Mouse (Mus musculus) hindbrain, embryonic 10.5 days (tissue): Measurements from ENCODE around the gene Rreb1. TPM values are rescaled to one million over a fixed set of nuclear protein-coding genes. Genes with fewer than 3 reads are reported as not detected.

Source experiments
- DNase-seq: peaks from one replicate; pipeline ENCODE4 v3.0.0-alpha.2; 2017; ENCODE audit warnings: low spot score
- H3K27ac ChIP-seq: fragments of 300-500 bp; sonication (generic); 2 replicates; pipeline ENCODE4 v1.5.1; 2016; ENCODE audit warnings: mild to moderate bottlenecking, moderate library complexity
- H3K27me3 ChIP-seq: fragments of 300-500 bp; sonication (generic); 2 replicates; pipeline ENCODE4 v1.6.1; 2016; ENCODE audit warnings: mild to moderate bottlenecking; ENCODE audit not compliant: poor library complexity, insufficient read depth, severe bottlenecking
- H3K36me3 ChIP-seq: fragments of 300-500 bp; sonication (generic); 2 replicates; pipeline ENCODE4 v1.6.1; 2016; ENCODE audit warnings: mild to moderate bottlenecking, moderate library complexity
- H3K4me1 ChIP-seq: fragments of 300-500 bp; sonication (generic); replicated peaks from 2 replicates; pipeline ENCODE4 v1.6.1; 2016; ENCODE audit warnings: mild to moderate bottlenecking
- H3K4me3 ChIP-seq: fragments of 300-500 bp; sonication (generic); 2 replicates; pipeline ENCODE4 v1.5.1; 2016; ENCODE audit warnings: mild to moderate bottlenecking, moderate library complexity
- H3K9me3 ChIP-seq: fragments of 300-500 bp; sonication (generic); 2 replicates; pipeline ENCODE4 v1.6.1; 2016; ENCODE audit warnings: mild to moderate bottlenecking, moderate library complexity
- WGBS: fragments of 180-500 bp; shearing (Covaris S2); methylation state at CpG from one replicate; pipeline ENCODE4 v1.1.7; 2016; 5-methylcytosine and 5-hydroxymethylcytosine counted together
- polyA plus RNA-seq: library from polyadenylated mRNA; unstranded; fragments of >200 nt; fragmentation: Nextera tagmentation; extraction: Ambion mirVana; gene quantifications from 2 replicates; pipeline ENCODE4 v1.2.1, GENCODE M21; 2016

The Rreb1 gene
- polyA plus RNA-seq, 1 experiment from 2014 or later = 7.7 TPM

DNA sequence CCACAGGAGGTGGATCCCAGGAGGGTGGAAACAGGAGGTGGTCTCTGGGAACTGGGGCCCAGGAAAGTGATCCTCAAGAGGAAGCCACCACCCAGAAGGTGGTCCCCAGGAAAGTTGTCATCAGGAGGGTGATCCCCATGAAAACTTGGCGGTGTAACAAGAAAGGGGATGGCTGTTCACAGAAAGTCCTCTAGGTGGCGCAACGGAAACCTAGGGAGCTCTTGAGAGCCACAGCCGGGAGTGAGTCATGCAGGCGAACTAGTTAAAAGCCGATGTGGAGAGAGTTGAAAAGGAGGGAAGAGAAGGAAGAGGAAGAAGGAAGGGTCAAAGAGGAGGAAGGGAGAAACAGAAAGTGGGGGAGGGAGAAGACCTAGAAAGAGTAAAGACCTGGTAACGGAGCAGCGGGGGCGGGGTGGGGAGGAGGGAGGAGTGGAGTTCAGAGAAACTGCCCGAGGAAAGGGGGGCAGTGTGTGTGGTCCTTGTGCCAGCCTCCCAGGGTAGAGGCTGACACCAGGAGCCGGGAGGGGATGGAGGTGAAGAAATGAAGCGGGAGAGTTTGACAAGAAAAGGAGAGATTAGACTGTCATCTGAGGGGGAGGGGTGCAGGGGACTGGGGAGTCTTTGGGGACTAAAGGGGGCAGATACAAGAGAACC, 185.3 kb downstream of the Rreb1 start:
- Histone ChIP-seq H3K4me1 (peaks cover 47% of the 10 kb centered on the region), H3K4me3 (peak overlapping the region; percentile 52), H3K27me3 (peaks cover 13% of the 10 kb centered on the region), H3K27ac (peak overlapping the region; percentile 82), H3K36me3 (no peaks in the 10 kb centered on the region), H3K9me3 (no peaks in the 10 kb centered on the region)
- 3% methylated on average over 12 of the region's 12 CpGs for WGBS
- DNase-seq = peak; percentile 82

GRCm38 (mm10) chr13:37964128-37965087, 186.2 kb downstream of the Rreb1 start:
- Histone ChIP-seq H3K36me3 (no peaks in the 10 kb centered on the region), H3K4me1 (peaks cover 51% of the 10 kb centered on the region), H3K27ac (peak overlapping the region; percentile 82), H3K27me3 (peaks cover 13% of the 10 kb centered on the region), H3K9me3 (no peaks in the 10 kb centered on the region), H3K4me3 (peak overlapping the region; percentile 52)
- WGBS = 37% methylated on average over 20 of the region's 20 CpGs
- DNase-seq = no peak

GRCm38 (mm10) chr13:37965126-37965914, 187.1 kb downstream of the Rreb1 start:
- WGBS = 21% methylated on average over 17 of the region's 17 CpGs
- H3K4me1 ChIP-seq = peaks cover 51% of the 10 kb centered on the region
- DNase-seq = peak; percentile 52
- H3K27me3 ChIP-seq = peaks cover 13% of the 10 kb centered on the region
- no peak overlapping the region for H3K4me3 ChIP-seq
- H3K27ac ChIP-seq = peak overlapping the region; percentile 71
- H3K36me3 ChIP-seq = no peaks in the 10 kb centered on the region
- H3K9me3 ChIP-seq = no peaks in the 10 kb centered on the region

DNA sequence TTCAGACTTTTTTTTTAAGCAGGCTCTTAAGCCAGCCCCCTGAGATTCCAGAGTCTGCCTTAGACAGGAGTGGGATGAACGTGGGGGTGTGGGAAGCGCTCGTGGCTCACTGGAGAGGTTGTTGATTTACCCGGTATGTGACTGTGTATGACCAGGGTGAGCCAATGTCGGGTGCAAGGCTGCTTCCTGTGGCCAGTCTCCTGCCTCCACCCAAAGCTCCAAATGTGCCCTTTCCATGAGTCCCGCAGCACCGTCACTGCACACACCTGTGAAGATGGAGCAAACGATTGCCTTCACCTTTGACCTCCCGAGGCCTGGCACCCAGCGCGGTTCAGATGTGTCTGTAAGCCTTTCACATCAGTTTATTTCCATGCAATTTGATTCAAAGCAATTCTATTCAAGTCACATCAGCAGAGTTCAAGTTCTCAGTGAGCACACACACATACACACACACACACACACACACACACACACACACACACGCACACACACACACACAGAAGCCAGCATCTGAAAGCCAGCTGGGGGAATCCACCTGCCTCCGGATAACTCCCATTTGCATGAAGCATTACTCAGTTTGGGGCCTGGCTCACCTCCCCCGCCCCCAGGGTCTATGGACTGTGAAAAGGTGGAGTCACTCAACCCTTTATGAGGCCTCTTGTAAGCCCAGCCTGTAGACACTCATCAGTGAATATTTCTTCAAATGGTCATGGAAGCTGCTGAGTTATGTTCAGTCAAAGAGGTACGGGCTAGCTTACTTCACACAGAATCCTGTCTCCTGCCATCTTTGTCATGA, 188.3 kb downstream of the Rreb1 start:
- peak overlapping the region; percentile 75 for H3K27ac ChIP-seq
- H3K4me1 ChIP-seq = peaks cover 51% of the 10 kb centered on the region
- DNase-seq = no peak
- peaks cover 13% of the 10 kb centered on the region for H3K27me3 ChIP-seq
- WGBS = 85% methylated on average over 15 of the region's 15 CpGs
- H3K9me3 ChIP-seq = no peaks in the 10 kb centered on the region
- no peak overlapping the region for H3K4me3 ChIP-seq
- H3K36me3 ChIP-seq = no peaks in the 10 kb centered on the region

GRCm38 (mm10) chr13:37967052-37967437, 188.8 kb downstream of the Rreb1 start:
- no peaks in the 10 kb centered on the region for H3K9me3 ChIP-seq
- DNase-seq = peak; percentile 60
- peaks cover 13% of the 10 kb centered on the region for H3K27me3 ChIP-seq
- peaks cover 51% of the 10 kb centered on the region for H3K4me1 ChIP-seq
- H3K27ac ChIP-seq = peak overlapping the region; percentile 75
- H3K4me3 ChIP-seq = no peak overlapping the region
- no peaks in the 10 kb centered on the region for H3K36me3 ChIP-seq
- 43% methylated on average over 12 of the region's 12 CpGs for WGBS

DNA sequence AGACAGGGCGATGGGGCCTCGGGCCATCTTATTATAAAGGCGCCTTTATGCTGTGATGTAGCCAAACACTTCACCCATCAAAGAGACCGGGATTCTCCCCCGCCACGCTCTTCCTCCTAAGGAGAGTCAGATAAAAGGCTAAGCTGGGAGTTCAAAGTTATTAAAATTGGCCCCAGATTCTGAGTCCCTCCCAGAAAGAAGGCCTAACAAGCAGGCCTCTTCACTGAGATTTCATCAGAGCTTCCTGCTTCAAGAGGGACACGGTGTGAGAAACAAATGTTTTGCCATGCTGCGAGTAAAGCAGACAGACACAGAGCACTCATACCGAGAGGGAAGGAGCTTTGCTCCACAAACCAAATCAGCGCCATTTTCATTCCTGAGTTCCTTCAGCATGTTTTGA, 189.4 kb downstream of the Rreb1 start:
- H3K4me1 ChIP-seq = peaks cover 51% of the 10 kb centered on the region
- H3K4me3 ChIP-seq = no peak overlapping the region
- peaks cover 2% of the 10 kb centered on the region; the same call in 1 of the 2 replicates for H3K36me3 ChIP-seq
- WGBS = 61% methylated on average over 10 of the region's 10 CpGs
- DNase-seq = no peak
- peak overlapping the region; percentile 75 for H3K27ac ChIP-seq
- H3K9me3 ChIP-seq = no peaks in the 10 kb centered on the region
- peaks cover 13% of the 10 kb centered on the region for H3K27me3 ChIP-seq

- no peak overlapping the region for H3K4me3 ChIP-seq
- no peaks in the 10 kb centered on the region for H3K9me3 ChIP-seq
- WGBS = 12% methylated on average over 14 of the region's 14 CpGs
- peaks cover 6% of the 10 kb centered on the region for H3K27me3 ChIP-seq
- peaks cover 7% of the 10 kb centered on the region for H3K36me3 ChIP-seq
- no peak overlapping the region for H3K27ac ChIP-seq
- DNase-seq = peak; percentile 86
- H3K4me1 ChIP-seq = peaks cover 42% of the 10 kb centered on the region
Measured at GRCm38 (mm10) chr13:37969337-37969736, 191.1 kb downstream of the Rreb1 start.

DNA sequence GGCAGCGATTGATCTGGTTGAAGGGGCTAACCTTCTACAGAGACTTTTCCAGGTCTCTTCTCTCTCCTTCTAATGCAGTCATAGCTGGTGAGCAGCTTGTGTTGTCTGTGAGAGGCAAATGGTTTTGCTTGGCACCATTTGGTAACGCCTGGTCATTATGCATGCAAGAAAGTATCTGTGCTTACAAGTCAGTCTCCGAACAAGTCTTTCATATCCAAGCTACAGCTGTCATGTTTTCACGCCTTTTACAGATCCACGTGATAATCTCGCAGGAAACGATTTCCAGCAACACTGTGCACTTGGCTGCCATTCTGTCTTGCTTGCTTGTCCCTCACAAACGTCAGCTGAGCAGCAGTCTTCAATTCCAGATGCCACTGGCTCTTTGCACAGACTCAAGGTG, 191.8 kb downstream of the Rreb1 start:
- peaks cover 11% of the 10 kb centered on the region for H3K36me3 ChIP-seq
- no peak overlapping the region for H3K4me3 ChIP-seq
- no peaks in the 10 kb centered on the region for H3K9me3 ChIP-seq
- peaks cover 35% of the 10 kb centered on the region for H3K4me1 ChIP-seq
- no peak overlapping the region for H3K27ac ChIP-seq
- 73% methylated on average over 8 of the region's 8 CpGs for WGBS
- no peaks in the 10 kb centered on the region; the same call in 1 of the 2 replicates for H3K27me3 ChIP-seq
- no peak for DNase-seq

DNA sequence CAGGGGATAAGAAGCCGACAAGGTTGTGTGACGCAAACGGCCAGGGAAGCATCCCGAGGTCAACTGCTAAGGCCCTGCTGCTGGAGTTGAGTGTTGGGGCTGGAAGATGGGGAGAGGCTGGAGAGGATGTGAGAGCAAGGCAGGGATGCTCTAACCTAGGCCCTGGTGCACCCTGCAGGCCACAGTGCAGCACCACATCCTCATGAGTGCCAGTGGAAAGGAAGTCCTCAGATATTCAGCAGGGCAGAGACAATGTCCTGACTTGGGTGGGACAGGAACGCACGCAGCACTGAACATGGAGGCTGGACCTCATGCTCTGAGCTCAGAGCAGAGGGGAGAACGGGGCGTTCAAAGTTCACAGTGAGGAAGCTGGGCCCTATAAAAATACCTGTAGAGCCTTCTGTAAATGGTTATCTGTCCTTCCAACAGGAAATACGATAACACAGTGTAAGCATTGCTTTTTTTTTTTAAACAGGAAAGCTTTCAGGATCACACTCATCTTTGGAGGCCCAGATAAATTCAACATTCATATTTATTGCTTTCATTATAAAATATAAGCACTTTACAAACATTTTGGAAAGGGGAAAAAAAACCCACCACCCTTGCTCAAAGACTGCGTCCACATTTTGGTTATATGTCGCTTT, 192.8 kb downstream of the Rreb1 start:
- no peaks in the 10 kb centered on the region for H3K9me3 ChIP-seq
- peaks cover 21% of the 10 kb centered on the region for H3K36me3 ChIP-seq
- no peak overlapping the region for H3K27ac ChIP-seq
- no peaks in the 10 kb centered on the region for H3K27me3 ChIP-seq
- no peak overlapping the region for H3K4me3 ChIP-seq
- H3K4me1 ChIP-seq = peaks cover 25% of the 10 kb centered on the region
- no peak for DNase-seq
- 83% methylated on average over 11 of the region's 11 CpGs for WGBS

- Histone ChIP-seq H3K4me1 (peaks cover 4% of the 10 kb centered on the region; the same call in 1 of the 2 replicates), H3K27ac (no peak overlapping the region), H3K36me3 (peaks cover 51% of the 10 kb centered on the region), H3K4me3 (no peak overlapping the region), H3K9me3 (no peaks in the 10 kb centered on the region), H3K27me3 (no peaks in the 10 kb centered on the region)
- WGBS = 89% methylated on average over 6 of the region's 6 CpGs
- no peak for DNase-seq
Measured at GRCm38 (mm10) chr13:37974036-37974435, 195.8 kb downstream of the Rreb1 start.

DNA sequence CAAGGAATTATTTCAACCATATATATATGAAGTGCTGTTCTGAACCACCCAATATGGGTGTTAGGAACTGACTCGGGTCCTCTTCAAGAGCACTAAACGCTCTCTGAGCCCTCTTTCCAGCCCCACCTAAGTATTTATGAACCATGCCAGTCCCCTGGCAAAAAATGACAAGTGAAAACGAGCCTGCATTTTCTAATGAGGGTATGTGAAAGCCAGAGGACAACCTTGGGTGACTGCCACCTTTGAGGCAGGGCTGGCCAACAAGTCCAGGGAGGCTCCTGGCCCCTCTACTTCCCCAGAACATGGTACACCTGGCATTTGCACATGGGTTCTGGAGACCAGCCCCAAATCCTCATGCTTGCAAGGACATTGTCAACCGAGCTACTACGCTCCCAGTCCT, 196.5 kb downstream of the Rreb1 start:
- DNase-seq = no peak
- 92% methylated on average over 5 of the region's 5 CpGs for WGBS
- H3K36me3 ChIP-seq = peaks cover 58% of the 10 kb centered on the region
- H3K27ac ChIP-seq = no peak overlapping the region
- no peak overlapping the region for H3K4me3 ChIP-seq
- H3K9me3 ChIP-seq = no peaks in the 10 kb centered on the region
- H3K4me1 ChIP-seq = no peaks in the 10 kb centered on the region
- no peaks in the 10 kb centered on the region for H3K27me3 ChIP-seq
